Mouse (Mus musculus): Measurements from ENCODE around the gene Otud1.

The Otud1 gene

GRCm38 (mm10) chr2:19682997-19683396, 25.4 kb downstream of the Otud1 start:
- peak; percentile 77 for DNase-seq

GRCm38 (mm10) chr2:19685489-19686147, 28.1 kb downstream of the Otud1 start:
- DNase-seq: no peak

GRCm38 (mm10) chr2:19690094-19690493, 32.5 kb downstream of the Otud1 start:
- DNase-seq: no peak

GRCm38 (mm10) chr2:19699573-19700295, 42.2 kb downstream of the Otud1 start:
- no peak for DNase-seq

- DNase-seq: no peak
These were observed 43.8 kb downstream of the Otud1 start for GRCm38 (mm10) chr2:19701386-19701785.

- DNase-seq: no peak
These were observed 45.6 kb downstream of the Otud1 start for GRCm38 (mm10) chr2:19703020-19703613.

- no peak for DNase-seq
These were observed 46.1 kb downstream of the Otud1 start for GRCm38 (mm10) chr2:19703670-19704069.

- no peak for DNase-seq
These were observed 46.7 kb downstream of the Otud1 start for GRCm38 (mm10) chr2:19704272-19704671.

GRCm38 (mm10) chr2:19706886-19707285, 49.3 kb downstream of the Otud1 start:
- DNase-seq: no peak
